In the genomic region with DNA sequence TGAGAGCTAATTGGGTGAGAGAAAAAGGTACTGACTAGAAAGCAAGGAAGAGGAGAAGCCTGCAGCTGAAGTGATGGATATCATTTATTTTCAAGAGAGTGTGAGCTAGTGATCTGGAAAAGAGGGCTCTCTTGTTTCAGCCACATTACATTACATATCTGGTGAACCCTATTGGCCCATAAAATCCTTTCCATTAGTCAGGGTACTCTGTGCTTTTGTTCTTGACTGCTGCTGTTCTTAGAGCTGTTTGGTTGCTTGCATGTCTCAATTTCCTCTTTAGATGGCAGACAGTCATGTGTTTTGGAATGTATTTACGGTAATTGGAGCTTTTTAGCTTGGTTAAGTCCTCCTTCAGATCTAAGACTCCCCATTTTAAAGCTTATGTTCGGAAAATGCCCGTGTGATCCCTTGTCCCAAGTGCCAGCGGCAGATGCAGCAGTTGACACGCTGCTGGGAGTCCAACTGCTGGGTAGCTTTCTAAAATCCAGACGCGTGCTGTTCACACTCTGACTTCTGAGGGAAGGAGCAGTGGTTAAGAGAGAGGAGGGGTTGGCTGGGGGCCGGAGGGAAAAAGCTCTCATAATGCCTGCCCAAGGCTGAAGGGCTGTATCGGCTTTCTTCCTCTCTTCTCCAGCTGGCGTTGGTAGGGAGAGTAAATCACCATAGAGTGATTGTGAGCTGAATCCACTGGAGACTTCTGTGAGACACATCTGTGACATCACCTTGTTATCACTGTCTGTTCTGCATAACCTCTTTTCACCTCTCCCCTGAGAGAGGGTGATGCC, we compare ENCODE assay signal across 8 mouse cellular contexts.
DNase-seq lines count a peak whose midpoint lies in the region; ATAC-seq and TF ChIP-seq lines count a peak whose summit lies in the region.

No protein-coding gene starts in this region.

- 0 out of 2 replicates have a peak, but pooled peaks cover 3% of the 10 kb centered on the region for H3K4me1 ChIP-seq in lung, embryonic 14.5 days (ENCODE audit: insufficient read depth)
- H3K4me1 ChIP-seq in intestine, embryonic 15.5 days (replicated peaks) = 0 out of 2 replicates have a peak, but pooled peaks cover 6% of the 10 kb centered on the region

- no peaks in the 10 kb centered on the region for H3K36me3 ChIP-seq in lung, embryonic 14.5 days (ENCODE audit: insufficient read depth)
- no peaks in the 10 kb centered on the region for H3K36me3 ChIP-seq in intestine, embryonic 15.5 days

- TF ChIP-seq CTCF in lung, embryonic 14.5 days (IDR thresholded peaks at IDR 0.05; ENCODE audit: low read depth) = no peak
- no peak for TF ChIP-seq CTCF in gastrocnemius, adult 2 months (IDR thresholded peaks at IDR 0.05)

- no peaks in the 10 kb centered on the region for H3K9me3 ChIP-seq in lung, embryonic 14.5 days (ENCODE audit: low read depth, low read length)
- H3K9me3 ChIP-seq in intestine, embryonic 15.5 days = no peaks in the 10 kb centered on the region

- peak; percentile 66 for DNase-seq in lung, embryonic 14.5 days
- DNase-seq in lung, postnatal 25 days (ENCODE audit: low spot score) = no peak
- peak; percentile 76 for DNase-seq in gastrocnemius, adult 2 months
- peak; percentile 66 for DNase-seq in skeletal muscle tissue, adult 2 months (ENCODE audit: low read depth, low spot score)
- DNase-seq in thymus, postnatal 4 days = no peak
- no peak for DNase-seq in MN1 (ENCODE audit: low spot score)
- no peak for DNase-seq in cerebellum, postnatal 36 days

- intact Hi-C loops in gastrocnemius, adult 2 months (cut with DNase I) = no loop called here

- ATAC-seq in lung, embryonic 14.5 days (ENCODE audit: insufficient read depth) = peak; percentile 58; the same call in 1 of the 2 replicates
- ATAC-seq in intestine, embryonic 15.5 days = peak; percentile 41; the same call in 1 of the 2 replicates

- peak overlapping the region; percentile 44 for H3K4me2 ChIP-seq in lung, embryonic 14.5 days
- no peak overlapping the region for H3K4me2 ChIP-seq in intestine, embryonic 15.5 days (replicated peaks)

- H3K27me3 ChIP-seq in lung, embryonic 14.5 days (ENCODE audit: insufficient read depth, low read length) = no peaks in the 10 kb centered on the region
- no peaks in the 10 kb centered on the region for H3K27me3 ChIP-seq in intestine, embryonic 15.5 days (replicated peaks)

- no peak overlapping the region; the same call in 1 of the 2 replicates for H3K9ac ChIP-seq in lung, embryonic 14.5 days
- no peak overlapping the region for H3K9ac ChIP-seq in intestine, embryonic 15.5 days

- H3K4me3 ChIP-seq in lung, embryonic 14.5 days (ENCODE audit: low read depth, low read length) = no peak overlapping the region
- H3K4me3 ChIP-seq in gastrocnemius, adult 2 months = peak overlapping the region; percentile 47
- no peak overlapping the region for H3K4me3 ChIP-seq in intestine, embryonic 15.5 days (replicated peaks)

- WGBS in lung, embryonic 14.5 days = 39% methylated on average over 10 of the region's 10 CpGs
- 65% methylated on average over 10 of the region's 10 CpGs for WGBS in intestine, embryonic 15.5 days

- peak overlapping the region; percentile 69 for H3K27ac ChIP-seq in lung, embryonic 14.5 days (ENCODE audit: low read depth)
- H3K27ac ChIP-seq in gastrocnemius, adult 2 months = peak overlapping the region; percentile 73
- peak overlapping the region; percentile 60; the same call in 1 of the 2 replicates for H3K27ac ChIP-seq in intestine, embryonic 15.5 days

Comparison
In these comparisons a context has a peak if more than half of its experiments do, and no peak if none do; other contexts are left out.
1. DNase-seq: peak in lung, embryonic 14.5 days (single experiment), gastrocnemius, adult 2 months (single experiment) and skeletal muscle tissue, adult 2 months (single experiment); none in lung, postnatal 25 days (single experiment), thymus, postnatal 4 days (single experiment), MN1 (single experiment) and cerebellum, postnatal 36 days (0 of 2).
2. Peak in every context shown above with its lines, with median percentiles within 50 percentile points of each other: H3K27ac ChIP-seq.